8 mouse cellular contexts compared by ENCODE assay signal in the genomic region with DNA sequence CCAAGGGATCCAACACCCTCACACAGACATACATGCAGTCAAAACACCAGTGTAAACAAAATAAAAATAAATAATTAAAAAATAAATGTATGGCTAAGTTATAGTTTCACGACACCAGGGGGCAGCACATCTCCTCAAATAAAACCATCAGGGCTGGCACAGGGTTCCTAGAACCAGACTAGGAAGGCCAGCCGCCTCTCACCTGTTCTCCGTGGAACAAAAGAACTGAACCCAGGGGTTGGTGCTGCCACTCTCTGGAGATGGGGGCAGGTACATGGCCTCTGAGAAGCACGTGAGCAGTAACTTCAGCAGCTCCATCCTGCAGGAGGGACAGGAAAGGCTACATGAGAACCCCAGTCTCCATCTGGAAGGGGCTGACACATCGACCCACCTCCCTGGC. TPM values are rescaled to one million over a fixed set of nuclear protein-coding genes. Genes with fewer than 3 reads are reported as not detected.
DNase-seq lines count a peak whose midpoint lies in the region; ATAC-seq and TF ChIP-seq lines count a peak whose summit lies in the region.

No protein-coding gene starts in this region.

- no peaks in the 10 kb centered on the region for H3K36me3 ChIP-seq in ES-Bruce4 (ENCODE audit: control insufficient read depth, insufficient read depth, low read length, poor library complexity, severe bottlenecking)
- H3K36me3 ChIP-seq in embryonic facial prominence, embryonic 11.5 days (replicated peaks; ENCODE audit: control insufficient read depth, insufficient read depth, low read depth, low read length): no peaks in the 10 kb centered on the region

- H3K4me1 ChIP-seq in ES-Bruce4 (ENCODE audit: control insufficient read depth, insufficient read depth, low read length): no peaks in the 10 kb centered on the region
- no peaks in the 10 kb centered on the region for H3K4me1 ChIP-seq in embryonic facial prominence, embryonic 11.5 days (ENCODE audit: control insufficient read depth, insufficient read depth, low read length)

- intact Hi-C loops in heart, postnatal 10 days (cut with DNase I): loop anchor here (2.0 kb wide), 2 partner anchors 24 to 54 kb away; no protein-coding TSS in a partner anchor

- peak; percentile 82 for DNase-seq in adrenal gland, postnatal 10 days
- peak; percentile 90 for DNase-seq in embryonic facial prominence, embryonic 11.5 days (ENCODE audit: low spot score)
- DNase-seq in heart, postnatal 10 days: peak; percentile 81 to 84
- peak in 1 of 2 experiments; percentile 75 for DNase-seq in layer of hippocampus, adult 2 months (ENCODE audit: low spot score in 2 of 2)
- peak; percentile 60 for DNase-seq in right cerebral cortex, postnatal 25 days

- H3K4me3 ChIP-seq in ES-Bruce4 (ENCODE audit: low read depth, low read length): no peak overlapping the region
- no peak overlapping the region for H3K4me3 ChIP-seq in embryonic facial prominence, embryonic 11.5 days (ENCODE audit: low read depth, low read length)
- H3K4me3 ChIP-seq in layer of hippocampus, adult 2 months: no peak overlapping the region

- no peak for TF ChIP-seq EP300 in ES-Bruce4 (IDR thresholded peaks at IDR 0.05; ENCODE audit: insufficient read depth, low read depth, low read length)

- no peak overlapping the region for H3K9ac ChIP-seq in ES-Bruce4 (ENCODE audit: low read depth, poor library complexity, severe bottlenecking)
- 0 out of 2 replicates have a peak overlapping the region, but pooled peaks have one; percentile 32 for H3K9ac ChIP-seq in embryonic facial prominence, embryonic 11.5 days (replicated peaks; ENCODE audit: low read length)

- H3K9me3 ChIP-seq in ES-Bruce4 (replicated peaks; ENCODE audit: control insufficient read depth, insufficient read depth, low read length, poor library complexity, severe bottlenecking): no peaks in the 10 kb centered on the region
- no peaks in the 10 kb centered on the region for H3K9me3 ChIP-seq in embryonic facial prominence, embryonic 11.5 days (replicated peaks; ENCODE audit: control insufficient read depth, low read length)

- no peaks in the 10 kb centered on the region for H3K27me3 ChIP-seq in ES-Bruce4 (ENCODE audit: control insufficient read depth, insufficient read depth, low read length, poor library complexity, severe bottlenecking)
- H3K27me3 ChIP-seq in embryonic facial prominence, embryonic 11.5 days (ENCODE audit: control insufficient read depth, insufficient read depth, low read length): no peaks in the 10 kb centered on the region

- no peak for TF ChIP-seq POLR2A in ES-Bruce4 (IDR thresholded peaks at IDR 0.05; ENCODE audit: insufficient read depth, low read length)

- peak; percentile 29 for TF ChIP-seq CTCF in ES-Bruce4 (IDR thresholded peaks at IDR 0.05; ENCODE audit: low read depth, low read length)
- TF ChIP-seq CTCF in layer of hippocampus, adult 2 months (conservative IDR thresholded peaks at IDR 0.05): peak; percentile 85

- no peak overlapping the region for H3K27ac ChIP-seq in ES-Bruce4 (ENCODE audit: insufficient read depth, low read length)
- no peak overlapping the region for H3K27ac ChIP-seq in embryonic facial prominence, embryonic 11.5 days (replicated peaks; ENCODE audit: low read depth, low read length)
- H3K27ac ChIP-seq in layer of hippocampus, adult 2 months: peak overlapping the region; percentile 64

- WGBS in embryonic facial prominence, embryonic 11.5 days: 17% methylated on average over 5 of the region's 5 CpGs

- H3K4me2 ChIP-seq in embryonic facial prominence, embryonic 11.5 days (ENCODE audit: low read depth, low read length): no peak overlapping the region

- no peak for ATAC-seq in embryonic facial prominence, embryonic 11.5 days (replicated peaks; ENCODE audit: insufficient number of reproducible peaks, low FRiP score, low TSS enrichment, low read depth)
- peak; percentile 56 for ATAC-seq in megakaryocyte, adult 5-6 weeks (ENCODE audit: poor library complexity, severe bottlenecking)
- no peak for ATAC-seq in erythroid progenitor cell, adult 5-6 weeks (replicated peaks; ENCODE audit: low FRiP score, poor library complexity, severe bottlenecking)

RNA-seq across cellular contexts. Expression of a gene that starts 9.1 kb away (rescaled TPM):
- polyA plus RNA-seq in ES-Bruce4 (2011; ENCODE audit: insufficient read depth, insufficient read length, low read depth, missing spikeins): 2.5 and 3.2 TPM in 2 replicates
- 10 to 100 TPM; 18.7 to 19.8 TPM for total RNA-seq in adrenal gland, postnatal 10 days (2021)
- 6.9 and 7.1 TPM in 2 replicates for polyA plus RNA-seq in embryonic facial prominence, embryonic 11.5 days (2014; fragmentation: Nextera tagmentation; extraction: Ambion mirVana)
- total RNA-seq in heart, postnatal 10 days (2021): 1 to 10 TPM; 6.9 to 7.1 TPM
- 100 to 1,000 TPM; 110 to 119 TPM for total RNA-seq in layer of hippocampus, adult 2 months (2021)
- 0.27 TPM in 1 of 2 replicates, not detected in the other for total RNA-seq in megakaryocyte, adult 5-6 weeks (2015)
- total RNA-seq in megakaryocyte, adult 5-6 weeks (2017): 0.07 and 0.16 TPM in 2 replicates
- total RNA-seq in erythroid progenitor cell, adult 5-6 weeks (2015; ENCODE audit: low replicate concordance): not detected in 2 replicates
- not detected in 2 replicates for total RNA-seq in erythroid progenitor cell, adult 5-6 weeks (2017; ENCODE audit: low replicate concordance)

RNA-seq across cellular contexts. Expression of a gene that starts 23.2 kb away (rescaled TPM):
- polyA plus RNA-seq in ES-Bruce4 (2011; ENCODE audit: insufficient read depth, insufficient read length, low read depth, missing spikeins): 12.3 and 14.1 TPM in 2 replicates
- 10 to 100 TPM; 30.7 to 43.9 TPM for total RNA-seq in adrenal gland, postnatal 10 days (2021)
- 15.2 and 15.7 TPM in 2 replicates for polyA plus RNA-seq in embryonic facial prominence, embryonic 11.5 days (2014; fragmentation: Nextera tagmentation; extraction: Ambion mirVana)
- total RNA-seq in heart, postnatal 10 days (2021): 10 to 100 TPM; 13.9 to 16.8 TPM
- total RNA-seq in layer of hippocampus, adult 2 months (2021): 10 to 100 TPM; 21.9 to 26.1 TPM
- total RNA-seq in megakaryocyte, adult 5-6 weeks (2015): 0.21 and 0.58 TPM in 2 replicates
- total RNA-seq in megakaryocyte, adult 5-6 weeks (2017): 0.24 and 0.59 TPM in 2 replicates
- total RNA-seq in erythroid progenitor cell, adult 5-6 weeks (2015; ENCODE audit: low replicate concordance): not detected in 2 replicates
- not detected in 2 replicates for total RNA-seq in erythroid progenitor cell, adult 5-6 weeks (2017; ENCODE audit: low replicate concordance)

RNA-seq across cellular contexts. Expression of a gene that starts 23.9 kb away (rescaled TPM):
- polyA plus RNA-seq in ES-Bruce4 (2011; ENCODE audit: insufficient read depth, insufficient read length, low read depth, missing spikeins): not detected in 2 replicates
- total RNA-seq in adrenal gland, postnatal 10 days (2021): under 1 TPM in 1 of 2 experiments, not detected in 1; 0.12 TPM
- polyA plus RNA-seq in embryonic facial prominence, embryonic 11.5 days (2014; fragmentation: Nextera tagmentation; extraction: Ambion mirVana): not detected in 2 replicates
- not detected for total RNA-seq in heart, postnatal 10 days (2021)
- under 1 TPM in 1 of 2 experiments, not detected in 1; 0.20 TPM for total RNA-seq in layer of hippocampus, adult 2 months (2021)
- total RNA-seq in megakaryocyte, adult 5-6 weeks (2015): not detected in 2 replicates
- total RNA-seq in megakaryocyte, adult 5-6 weeks (2017): not detected in 2 replicates
- total RNA-seq in erythroid progenitor cell, adult 5-6 weeks (2015; ENCODE audit: low replicate concordance): not detected in 2 replicates
- total RNA-seq in erythroid progenitor cell, adult 5-6 weeks (2017; ENCODE audit: low replicate concordance): not detected in 2 replicates

RNA-seq across cellular contexts. Expression of a gene that starts 36.6 kb away (rescaled TPM):
- 0.24 and 0.33 TPM in 2 replicates for polyA plus RNA-seq in ES-Bruce4 (2011; ENCODE audit: insufficient read depth, insufficient read length, low read depth, missing spikeins)
- under 1 TPM; 0.39 to 1.00 TPM for total RNA-seq in adrenal gland, postnatal 10 days (2021)
- not detected in 2 replicates for polyA plus RNA-seq in embryonic facial prominence, embryonic 11.5 days (2014; fragmentation: Nextera tagmentation; extraction: Ambion mirVana)
- total RNA-seq in heart, postnatal 10 days (2021): under 1 TPM; 0.07 to 0.12 TPM
- total RNA-seq in layer of hippocampus, adult 2 months (2021): under 1 TPM; 0.37 to 0.64 TPM
- total RNA-seq in megakaryocyte, adult 5-6 weeks (2015): not detected in 2 replicates
- not detected in 2 replicates for total RNA-seq in megakaryocyte, adult 5-6 weeks (2017)
- not detected in 2 replicates for total RNA-seq in erythroid progenitor cell, adult 5-6 weeks (2015; ENCODE audit: low replicate concordance)
- not detected in 2 replicates for total RNA-seq in erythroid progenitor cell, adult 5-6 weeks (2017; ENCODE audit: low replicate concordance)

RNA-seq across cellular contexts. Expression of a gene that starts 45.1 kb away (rescaled TPM):
- polyA plus RNA-seq in ES-Bruce4 (2011; ENCODE audit: insufficient read depth, insufficient read length, low read depth, missing spikeins): 50.9 and 60.6 TPM in 2 replicates
- 100 to 1,000 TPM; 147 to 163 TPM for total RNA-seq in adrenal gland, postnatal 10 days (2021)
- polyA plus RNA-seq in embryonic facial prominence, embryonic 11.5 days (2014; fragmentation: Nextera tagmentation; extraction: Ambion mirVana): 217 and 221 TPM in 2 replicates
- total RNA-seq in heart, postnatal 10 days (2021): 100 to 1,000 TPM; 144 to 150 TPM
- total RNA-seq in layer of hippocampus, adult 2 months (2021): 100 to 1,000 TPM; 100 to 105 TPM
- total RNA-seq in megakaryocyte, adult 5-6 weeks (2015): 122 and 124 TPM in 2 replicates
- total RNA-seq in megakaryocyte, adult 5-6 weeks (2017): 86.9 and 95.9 TPM in 2 replicates
- 12.6 and 24.1 TPM in 2 replicates for total RNA-seq in erythroid progenitor cell, adult 5-6 weeks (2015; ENCODE audit: low replicate concordance)
- 16.6 and 30.3 TPM in 2 replicates for total RNA-seq in erythroid progenitor cell, adult 5-6 weeks (2017; ENCODE audit: low replicate concordance)

Comparison
In these comparisons a context has a peak if more than half of its experiments do, and no peak if none do; other contexts are left out.
1. RNA of a gene that starts 9.1 kb away (total RNA-seq): 110 to 119 TPM in layer of hippocampus, adult 2 months, 18.7 to 19.8 TPM in adrenal gland, postnatal 10 days and 6.9 to 7.1 TPM in heart, postnatal 10 days; 0.07 to 0.27 TPM in megakaryocyte, adult 5-6 weeks and not detected in erythroid progenitor cell, adult 5-6 weeks; every median in the first group is over 4 times any median in the second.
2. RNA of a gene that starts 23.2 kb away (total RNA-seq): 30.7 to 43.9 TPM in adrenal gland, postnatal 10 days, 21.9 to 26.1 TPM in layer of hippocampus, adult 2 months and 13.9 to 16.8 TPM in heart, postnatal 10 days; 0.21 to 0.59 TPM in megakaryocyte, adult 5-6 weeks and not detected in erythroid progenitor cell, adult 5-6 weeks; every median in the first group is over 4 times any median in the second.